Mouse (Mus musculus): ENCODE results near the gene Cyp2c23. TPM values are rescaled to one million over a fixed set of nuclear protein-coding genes. Genes with fewer than 3 reads are reported as not detected.

Gene Cyp2c23
- polyA plus RNA-seq, 1 experiment from 2014 or later: not detected

- ATAC-seq (replicated peaks; ENCODE audit: low FRiP score, low TSS enrichment, low read depth): no peak
- H3K36me3 ChIP-seq (ENCODE audit: control insufficient read depth, insufficient read depth, low read length): no peaks in the 10 kb centered on the region
- H3K4me2 ChIP-seq (ENCODE audit: low read length): no peak overlapping the region
- no peak overlapping the region for H3K4me3 ChIP-seq (ENCODE audit: low read depth, low read length)
- WGBS: 81% methylated on average over 9 of the region's 9 CpGs
- H3K9ac ChIP-seq (ENCODE audit: low read length): no peak overlapping the region
- no peaks in the 10 kb centered on the region for H3K4me1 ChIP-seq (replicated peaks; ENCODE audit: control insufficient read depth, insufficient read depth, low read length)
- H3K27ac ChIP-seq (ENCODE audit: low read depth): no peak overlapping the region
- no peak for DNase-seq (ENCODE audit: low spot score)
- no peaks in the 10 kb centered on the region for H3K9me3 ChIP-seq (ENCODE audit: control insufficient read depth, low read length)
- no peaks in the 10 kb centered on the region for H3K27me3 ChIP-seq (replicated peaks; ENCODE audit: control insufficient read depth, insufficient read depth, low read length)
These were observed 55.3 kb downstream of the Cyp2c23 start for GRCm38 (mm10) chr19:43973711-43974110.

- Histone ChIP-seq H3K27ac (ENCODE audit: low read depth) (no peak overlapping the region), H3K4me3 (ENCODE audit: low read depth, low read length) (no peak overlapping the region), H3K4me2 (ENCODE audit: low read length) (no peak overlapping the region), H3K36me3 (ENCODE audit: control insufficient read depth, insufficient read depth, low read length) (no peaks in the 10 kb centered on the region), H3K9me3 (ENCODE audit: control insufficient read depth, low read length) (no peaks in the 10 kb centered on the region), H3K4me1 (replicated peaks; ENCODE audit: control insufficient read depth, insufficient read depth, low read length) (no peaks in the 10 kb centered on the region), H3K27me3 (replicated peaks; ENCODE audit: control insufficient read depth, insufficient read depth, low read length) (no peaks in the 10 kb centered on the region), H3K9ac (ENCODE audit: low read length) (no peak overlapping the region)
- ATAC-seq (replicated peaks; ENCODE audit: low FRiP score, low TSS enrichment, low read depth): no peak
- WGBS: 90% methylated on average over 8 of the region's 8 CpGs
- no peak for DNase-seq (ENCODE audit: low spot score)
These were observed 56.9 kb downstream of the Cyp2c23 start for GRCm38 (mm10) chr19:43972129-43972528.

DNA sequence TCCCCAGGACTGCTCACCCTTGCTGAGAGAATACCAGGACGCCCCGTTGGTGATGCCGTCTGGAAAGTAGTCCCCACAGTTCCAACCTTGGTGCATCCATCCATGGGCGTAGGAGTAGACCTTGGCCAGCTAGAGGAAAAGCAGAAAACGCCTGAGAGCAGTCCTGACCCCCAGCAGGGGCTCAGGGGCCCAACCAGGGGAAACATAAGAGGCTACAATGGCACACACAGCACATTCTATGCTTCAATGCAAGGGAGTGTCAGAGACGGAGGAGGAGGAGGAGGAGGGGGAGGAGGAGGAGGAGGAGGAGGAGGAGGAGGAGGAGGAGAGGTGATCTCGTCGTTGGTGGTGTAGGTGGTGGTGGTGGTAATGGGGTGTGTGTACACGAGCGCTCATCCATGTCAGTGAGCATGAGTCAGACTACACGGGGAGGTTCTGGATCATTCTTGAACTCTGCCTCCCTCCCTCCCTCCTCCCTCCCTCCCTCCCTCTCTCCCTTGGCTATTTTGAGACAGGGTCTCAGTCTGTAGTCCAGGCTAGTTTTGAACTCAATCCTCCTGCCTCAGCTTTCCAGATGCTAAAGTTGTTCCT is 60.5 kb downstream of the Cyp2c23 start:
- no peak for ATAC-seq (replicated peaks; ENCODE audit: low FRiP score, low TSS enrichment, low read depth)
- H3K27ac ChIP-seq (ENCODE audit: low read depth): no peak overlapping the region

GRCm38 (mm10) chr19:43966481-43966880 is 62.5 kb downstream of the Cyp2c23 start:
- WGBS: 73% methylated on average over 2 of the region's 2 CpGs

More for the DNA sequence above, 60.5 kb downstream of the Cyp2c23 start:
- Histone ChIP-seq H3K9me3 (ENCODE audit: control insufficient read depth, low read length) (no peaks in the 10 kb centered on the region), H3K36me3 (ENCODE audit: control insufficient read depth, insufficient read depth, low read length) (no peaks in the 10 kb centered on the region), H3K9ac (ENCODE audit: low read length) (no peak overlapping the region), H3K27me3 (replicated peaks; ENCODE audit: control insufficient read depth, insufficient read depth, low read length) (no peaks in the 10 kb centered on the region), H3K4me2 (ENCODE audit: low read length) (no peak overlapping the region), H3K4me3 (ENCODE audit: low read depth, low read length) (no peak overlapping the region), H3K4me1 (replicated peaks; ENCODE audit: control insufficient read depth, insufficient read depth, low read length) (no peaks in the 10 kb centered on the region)
- no peak for DNase-seq (ENCODE audit: low spot score)
- WGBS: 62% methylated on average over 8 of the region's 11 CpGs

DNA sequence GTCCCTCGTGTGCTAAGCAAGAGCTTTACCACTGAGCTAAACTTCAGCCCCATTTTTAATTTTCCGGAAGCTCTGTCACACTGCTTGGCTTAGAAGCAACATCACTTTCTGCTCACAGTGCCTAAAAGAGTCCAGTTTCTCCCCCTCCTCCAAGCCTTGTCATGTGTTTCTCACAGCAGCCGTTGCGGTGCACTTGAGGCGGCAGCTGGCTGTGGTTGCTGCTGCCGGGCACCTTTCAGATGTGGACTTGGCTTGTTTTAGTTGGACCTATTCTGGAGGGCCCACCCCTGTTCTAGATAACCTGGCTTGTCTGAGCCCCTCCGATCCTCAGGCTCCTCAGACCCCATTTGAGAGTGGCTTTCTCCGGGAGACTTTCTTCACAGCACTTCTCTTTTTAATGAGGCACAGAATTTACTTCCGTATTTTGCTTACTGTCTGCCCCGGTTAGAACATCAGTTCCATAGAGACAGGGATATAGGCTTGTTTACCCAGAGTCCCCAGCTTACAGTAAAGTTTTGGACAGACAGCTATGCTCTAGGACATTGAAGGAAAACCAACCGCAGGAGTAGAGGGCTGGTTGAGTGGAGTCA is 63.4 kb downstream of the Cyp2c23 start:
- no peak overlapping the region for H3K9ac ChIP-seq (ENCODE audit: low read length)
- 74% methylated on average over 11 of the region's 11 CpGs for WGBS
- H3K36me3 ChIP-seq (ENCODE audit: control insufficient read depth, insufficient read depth, low read length): no peaks in the 10 kb centered on the region
- ATAC-seq (replicated peaks; ENCODE audit: low FRiP score, low TSS enrichment, low read depth) (no peak), DNase-seq (ENCODE audit: low spot score) (no peak)
- no peaks in the 10 kb centered on the region for H3K27me3 ChIP-seq (replicated peaks; ENCODE audit: control insufficient read depth, insufficient read depth, low read length)
- H3K4me1 ChIP-seq (replicated peaks; ENCODE audit: control insufficient read depth, insufficient read depth, low read length): no peaks in the 10 kb centered on the region
- H3K4me3 ChIP-seq (ENCODE audit: low read depth, low read length): no peak overlapping the region
- H3K4me2 ChIP-seq (ENCODE audit: low read length): no peak overlapping the region
- H3K27ac ChIP-seq (ENCODE audit: low read depth): no peak overlapping the region
- 0 out of 2 replicates have a peak, but pooled peaks cover 2% of the 10 kb centered on the region for H3K9me3 ChIP-seq (ENCODE audit: control insufficient read depth, low read length)

More at GRCm38 (mm10) chr19:43966481-43966880, 62.5 kb downstream of the Cyp2c23 start:
- H3K9ac ChIP-seq (ENCODE audit: low read length): no peak overlapping the region
- H3K4me2 ChIP-seq (ENCODE audit: low read length): no peak overlapping the region
- no peak for DNase-seq (ENCODE audit: low spot score)
- no peaks in the 10 kb centered on the region for H3K27me3 ChIP-seq (replicated peaks; ENCODE audit: control insufficient read depth, insufficient read depth, low read length)
- no peaks in the 10 kb centered on the region for H3K9me3 ChIP-seq (ENCODE audit: control insufficient read depth, low read length)
- H3K4me3 ChIP-seq (ENCODE audit: low read depth, low read length): no peak overlapping the region
- no peak for ATAC-seq (replicated peaks; ENCODE audit: low FRiP score, low TSS enrichment, low read depth)
- no peaks in the 10 kb centered on the region for H3K4me1 ChIP-seq (replicated peaks; ENCODE audit: control insufficient read depth, insufficient read depth, low read length)
- no peaks in the 10 kb centered on the region for H3K36me3 ChIP-seq (ENCODE audit: control insufficient read depth, insufficient read depth, low read length)
- H3K27ac ChIP-seq (ENCODE audit: low read depth): no peak overlapping the region

GRCm38 (mm10) chr19:43962795-43963194 is 66.2 kb downstream of the Cyp2c23 start:
- no peaks in the 10 kb centered on the region for H3K36me3 ChIP-seq (ENCODE audit: control insufficient read depth, insufficient read depth, low read length)
- no peaks in the 10 kb centered on the region for H3K27me3 ChIP-seq (replicated peaks; ENCODE audit: control insufficient read depth, insufficient read depth, low read length)
- 0 out of 2 replicates have a peak, but pooled peaks cover 2% of the 10 kb centered on the region for H3K9me3 ChIP-seq (ENCODE audit: control insufficient read depth, low read length)
- no peak overlapping the region for H3K4me3 ChIP-seq (ENCODE audit: low read depth, low read length)
- H3K27ac ChIP-seq (ENCODE audit: low read depth): no peak overlapping the region
- DNase-seq (ENCODE audit: low spot score) (no peak), ATAC-seq (replicated peaks; ENCODE audit: low FRiP score, low TSS enrichment, low read depth) (no peak)
- no peak overlapping the region for H3K9ac ChIP-seq (ENCODE audit: low read length)
- H3K4me1 ChIP-seq (replicated peaks; ENCODE audit: control insufficient read depth, insufficient read depth, low read length): peaks cover under 1% of the 10 kb centered on the region
- H3K4me2 ChIP-seq (ENCODE audit: low read length): no peak overlapping the region
- WGBS: 72% methylated on average over 9 of the region's 9 CpGs

- DNase-seq (ENCODE audit: low spot score) (no peak), ATAC-seq (replicated peaks; ENCODE audit: low FRiP score, low TSS enrichment, low read depth) (no peak)
- H3K9ac ChIP-seq (ENCODE audit: low read length): no peak overlapping the region
- H3K4me3 ChIP-seq (ENCODE audit: low read depth, low read length): no peak overlapping the region
- H3K4me1 ChIP-seq (replicated peaks; ENCODE audit: control insufficient read depth, insufficient read depth, low read length): peaks cover 6% of the 10 kb centered on the region
- H3K4me2 ChIP-seq (ENCODE audit: low read length): no peak overlapping the region
- no peaks in the 10 kb centered on the region for H3K27me3 ChIP-seq (replicated peaks; ENCODE audit: control insufficient read depth, insufficient read depth, low read length)
- no peaks in the 10 kb centered on the region for H3K36me3 ChIP-seq (ENCODE audit: control insufficient read depth, insufficient read depth, low read length)
- WGBS: 84% methylated on average over 2 of the region's 2 CpGs
- 0 out of 2 replicates have a peak, but pooled peaks cover 2% of the 10 kb centered on the region for H3K9me3 ChIP-seq (ENCODE audit: control insufficient read depth, low read length)
- no peak overlapping the region for H3K27ac ChIP-seq (ENCODE audit: low read depth)
These were observed 67.8 kb downstream of the Cyp2c23 start for GRCm38 (mm10) chr19:43961185-43961584.

GRCm38 (mm10) chr19:43960014-43960413 is 69.0 kb downstream of the Cyp2c23 start:
- no peaks in the 10 kb centered on the region for H3K36me3 ChIP-seq (ENCODE audit: control insufficient read depth, insufficient read depth, low read length)
- peaks cover 6% of the 10 kb centered on the region for H3K4me1 ChIP-seq (replicated peaks; ENCODE audit: control insufficient read depth, insufficient read depth, low read length)
- H3K27me3 ChIP-seq (replicated peaks; ENCODE audit: control insufficient read depth, insufficient read depth, low read length): no peaks in the 10 kb centered on the region
- H3K9ac ChIP-seq (ENCODE audit: low read length): no peak overlapping the region
- DNase-seq (ENCODE audit: low spot score): no peak
- 0 out of 2 replicates have a peak, but pooled peaks cover 2% of the 10 kb centered on the region for H3K9me3 ChIP-seq (ENCODE audit: control insufficient read depth, low read length)
- no peak overlapping the region for H3K27ac ChIP-seq (ENCODE audit: low read depth)
- no peak overlapping the region for H3K4me3 ChIP-seq (ENCODE audit: low read depth, low read length)
- no peak for ATAC-seq (replicated peaks; ENCODE audit: low FRiP score, low TSS enrichment, low read depth)
- H3K4me2 ChIP-seq (ENCODE audit: low read length): no peak overlapping the region
- 87% methylated on average over 11 of the region's 11 CpGs for WGBS

DNA sequence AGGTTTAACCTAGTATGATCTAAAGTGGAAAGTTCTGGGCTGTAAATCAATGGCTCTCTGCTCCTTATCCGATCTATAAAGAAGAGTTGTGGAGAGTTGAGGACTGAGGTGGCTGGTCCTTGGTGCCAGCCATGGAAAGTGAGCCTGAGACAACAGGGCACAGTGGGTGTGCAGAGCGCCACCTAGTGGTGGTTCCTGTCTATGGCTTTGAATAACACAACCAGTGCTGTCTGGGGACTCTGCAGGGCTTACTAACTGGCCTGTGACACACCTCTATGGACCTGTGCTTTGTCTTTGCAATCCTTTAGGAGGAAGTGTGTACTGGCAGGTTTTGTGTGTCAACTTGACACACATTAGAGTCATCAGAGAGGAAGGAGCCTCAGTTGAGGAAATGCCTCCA is 69.8 kb downstream of the Cyp2c23 start:
- Histone ChIP-seq H3K27ac (ENCODE audit: low read depth) (no peak overlapping the region), H3K4me2 (ENCODE audit: low read length) (no peak overlapping the region), H3K4me3 (ENCODE audit: low read depth, low read length) (no peak overlapping the region), H3K4me1 (replicated peaks; ENCODE audit: control insufficient read depth, insufficient read depth, low read length) (peaks cover 6% of the 10 kb centered on the region), H3K9ac (ENCODE audit: low read length) (no peak overlapping the region), H3K36me3 (ENCODE audit: control insufficient read depth, insufficient read depth, low read length) (no peaks in the 10 kb centered on the region), H3K27me3 (replicated peaks; ENCODE audit: control insufficient read depth, insufficient read depth, low read length) (no peaks in the 10 kb centered on the region), H3K9me3 (ENCODE audit: control insufficient read depth, low read length) (0 out of 2 replicates have a peak, but pooled peaks cover 2% of the 10 kb centered on the region)
- WGBS: 28% methylated on average over 2 of the region's 2 CpGs
- ATAC-seq (replicated peaks; ENCODE audit: low FRiP score, low TSS enrichment, low read depth) (no peak), DNase-seq (ENCODE audit: low spot score) (peak; percentile 86)
